Mouse (Mus musculus): ENCODE data around the gene Ptcd3. TPM values are rescaled to one million over a fixed set of nuclear protein-coding genes. Genes with fewer than 3 reads are reported as not detected.

Ptcd3 gene
- 139 and 151 TPM in 2 replicates for polyA plus RNA-seq (2014; fragmentation: Nextera tagmentation; extraction: Ambion mirVana)

DNA sequence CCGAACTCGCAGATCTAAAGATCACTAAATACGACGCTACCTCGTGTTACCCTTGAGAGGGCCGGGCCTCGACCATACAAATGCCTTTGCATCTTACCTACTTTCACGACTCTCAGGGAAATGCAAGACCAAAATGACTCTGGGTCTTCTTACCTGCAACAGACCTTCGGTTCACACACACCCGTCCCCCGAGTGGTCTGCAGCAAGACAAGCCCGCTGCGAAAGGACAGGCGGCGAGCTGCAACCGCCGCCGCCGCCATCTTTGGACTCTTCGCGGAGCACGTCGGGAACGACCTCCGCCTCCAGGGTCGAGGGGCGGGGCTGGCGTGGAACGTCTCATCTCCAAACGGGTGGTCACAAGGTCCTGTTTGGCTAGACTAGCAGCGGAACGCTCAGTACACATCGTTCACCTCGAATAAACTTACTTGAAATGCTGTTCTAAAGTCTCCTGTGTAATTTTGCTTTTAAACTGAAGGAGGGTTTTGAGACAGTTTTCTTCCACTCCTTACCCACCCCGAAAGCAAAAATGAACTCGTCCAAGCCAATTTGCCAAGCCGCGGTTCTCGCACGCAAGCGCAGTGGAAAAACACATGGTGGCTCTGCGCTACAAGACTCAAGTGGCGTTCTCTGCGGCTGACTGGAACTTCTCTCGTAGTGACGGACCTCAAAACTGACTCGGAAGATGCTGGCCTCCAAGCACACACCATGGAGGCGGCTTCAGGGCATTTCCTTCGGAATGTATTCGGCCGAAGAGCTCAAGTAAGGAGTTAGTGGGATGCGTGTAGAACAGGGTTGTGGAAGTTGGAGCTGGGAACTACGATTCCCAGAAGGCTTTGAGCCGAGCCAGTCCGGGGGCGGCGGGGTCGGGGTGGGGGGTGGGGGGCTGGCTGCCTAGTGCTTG is at the start of gene Ptcd3, which contains the start of gene Polr1a:
Ptcd3 (minus strand) TSS at position 270 of the 901 bp plus-strand sequence.
Polr1a (plus strand) TSS at position 573 of the 901 bp plus-strand sequence.
- Histone ChIP-seq H3K36me3 (replicated peaks; ENCODE audit: control insufficient read depth, insufficient read depth, low read depth, low read length) (peaks cover 4% of the 10 kb centered on the region; the same call in 1 of the 2 replicates), H3K4me2 (ENCODE audit: low read depth, low read length) (peak within 1 kb of the TSS; percentile 61)
- under 1% methylated on average over 58 of the region's 58 CpGs for WGBS

DNA sequence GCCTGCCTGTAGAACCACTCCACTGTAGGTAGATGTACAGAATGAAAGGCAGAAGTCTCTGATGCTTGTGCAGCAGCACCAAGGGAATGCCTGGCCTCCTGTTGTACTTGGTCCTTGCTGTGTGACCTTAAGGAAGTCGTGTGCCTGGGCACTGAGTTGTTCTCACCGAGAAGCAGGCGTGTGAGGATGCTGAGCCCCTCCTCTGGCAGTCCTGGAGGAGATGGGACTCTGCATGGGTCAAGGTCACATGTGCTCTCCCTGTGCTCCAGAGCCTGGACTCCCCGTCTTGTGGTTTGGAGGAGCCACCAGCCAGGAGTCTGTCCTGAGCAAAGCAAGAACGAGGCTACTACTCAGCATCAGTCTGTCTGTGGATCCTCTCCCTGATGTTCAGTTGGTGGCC is 42.6 kb upstream of the Ptcd3 start:
- H3K9me3 ChIP-seq (replicated peaks; ENCODE audit: control insufficient read depth, low read length) = no peaks in the 10 kb centered on the region
- ATAC-seq (replicated peaks; ENCODE audit: insufficient number of reproducible peaks, low FRiP score, low TSS enrichment, low read depth) (no peak), DNase-seq (ENCODE audit: low spot score) (no peak)
- H3K36me3 ChIP-seq (replicated peaks; ENCODE audit: control insufficient read depth, insufficient read depth, low read depth, low read length) = no peaks in the 10 kb centered on the region; the same call in 1 of the 2 replicates
- no peak overlapping the region for H3K4me3 ChIP-seq (ENCODE audit: low read depth, low read length)
- H3K27me3 ChIP-seq (ENCODE audit: control insufficient read depth, insufficient read depth, low read length) = no peaks in the 10 kb centered on the region
- H3K4me1 ChIP-seq (ENCODE audit: control insufficient read depth, insufficient read depth, low read length) = no peaks in the 10 kb centered on the region
- H3K27ac ChIP-seq (replicated peaks; ENCODE audit: low read depth, low read length) = no peak overlapping the region
- 89% methylated on average over 5 of the region's 5 CpGs for WGBS
- H3K9ac ChIP-seq (replicated peaks; ENCODE audit: low read length) = no peak overlapping the region
- no peak overlapping the region for H3K4me2 ChIP-seq (ENCODE audit: low read depth, low read length)

More for the DNA sequence above, at the start of gene Ptcd3, which contains the start of gene Polr1a:
- Histone ChIP-seq H3K4me3 (ENCODE audit: low read depth, low read length) (peak within 1 kb of the TSS; percentile 58), H3K9me3 (replicated peaks; ENCODE audit: control insufficient read depth, low read length) (no peaks in the 10 kb centered on the region), H3K27me3 (ENCODE audit: control insufficient read depth, insufficient read depth, low read length) (no peaks in the 10 kb centered on the region), H3K9ac (replicated peaks; ENCODE audit: low read length) (peak within 1 kb of the TSS; percentile 67), H3K27ac (replicated peaks; ENCODE audit: low read depth, low read length) (no peak within 1 kb of the TSS), H3K4me1 (ENCODE audit: control insufficient read depth, insufficient read depth, low read length) (no peaks in the 10 kb centered on the region)
- peak; percentile 89 for ATAC-seq (replicated peaks; ENCODE audit: insufficient number of reproducible peaks, low FRiP score, low TSS enrichment, low read depth)
- peak; percentile 94 for DNase-seq (ENCODE audit: low spot score)

DNA sequence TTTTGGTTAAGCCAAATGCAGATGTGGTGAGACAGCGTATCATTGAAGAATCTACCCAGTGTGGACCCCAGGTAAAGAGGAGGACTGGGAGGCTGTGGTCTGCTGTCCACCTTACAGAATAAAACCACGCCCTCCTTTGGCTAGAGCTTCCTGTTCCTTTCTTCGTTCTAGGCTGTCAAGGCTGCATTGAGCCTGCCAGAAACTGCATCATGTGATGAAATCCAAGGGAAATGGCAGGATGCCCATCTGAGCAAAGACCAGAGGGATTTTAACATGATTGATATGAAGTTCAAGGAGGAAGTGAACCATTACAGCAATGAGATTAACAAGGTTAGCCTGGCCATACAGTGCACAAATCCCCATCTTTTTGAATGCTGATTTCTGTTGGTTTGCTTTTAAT is 42.0 kb upstream of the Ptcd3 start:
- no peaks in the 10 kb centered on the region for H3K27me3 ChIP-seq (ENCODE audit: control insufficient read depth, insufficient read depth, low read length)
- no peaks in the 10 kb centered on the region for H3K9me3 ChIP-seq (replicated peaks; ENCODE audit: control insufficient read depth, low read length)
- no peak overlapping the region for H3K27ac ChIP-seq (replicated peaks; ENCODE audit: low read depth, low read length)
- no peak overlapping the region for H3K4me3 ChIP-seq (ENCODE audit: low read depth, low read length)
- no peak overlapping the region for H3K9ac ChIP-seq (replicated peaks; ENCODE audit: low read length)
- H3K36me3 ChIP-seq (replicated peaks; ENCODE audit: control insufficient read depth, insufficient read depth, low read depth, low read length) = no peaks in the 10 kb centered on the region; the same call in 1 of the 2 replicates
- no peak for DNase-seq (ENCODE audit: low spot score)
- H3K4me1 ChIP-seq (ENCODE audit: control insufficient read depth, insufficient read depth, low read length) = no peaks in the 10 kb centered on the region
- no peak for ATAC-seq (replicated peaks; ENCODE audit: insufficient number of reproducible peaks, low FRiP score, low TSS enrichment, low read depth)
- no peak overlapping the region for H3K4me2 ChIP-seq (ENCODE audit: low read depth, low read length)
- WGBS = 88% methylated on average over 3 of the region's 3 CpGs

DNA sequence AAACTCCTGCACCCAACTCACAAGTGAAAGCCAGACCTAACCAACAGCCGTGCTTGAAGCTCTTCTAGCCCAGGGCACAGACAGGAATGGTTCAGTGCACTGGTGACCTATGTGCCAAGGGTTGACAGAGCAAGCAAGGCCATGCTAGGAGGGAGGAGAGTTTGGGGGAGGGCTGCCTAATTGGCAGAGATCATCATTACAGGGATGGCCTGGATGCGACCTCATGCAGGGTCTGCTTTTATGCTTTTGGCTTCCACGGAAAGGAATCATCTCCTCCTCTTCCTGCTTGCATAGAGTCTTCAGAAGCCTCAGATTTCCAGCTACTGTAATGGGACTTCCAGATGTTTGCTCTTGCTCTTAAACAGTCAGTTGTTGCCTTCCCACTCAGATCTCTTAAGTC is 41.2 kb upstream of the Ptcd3 start:
- no peak overlapping the region for H3K4me2 ChIP-seq (ENCODE audit: low read depth, low read length)
- H3K9me3 ChIP-seq (replicated peaks; ENCODE audit: control insufficient read depth, low read length) = no peaks in the 10 kb centered on the region
- H3K27ac ChIP-seq (replicated peaks; ENCODE audit: low read depth, low read length) = no peak overlapping the region
- no peak overlapping the region for H3K9ac ChIP-seq (replicated peaks; ENCODE audit: low read length)
- no peak for ATAC-seq (replicated peaks; ENCODE audit: insufficient number of reproducible peaks, low FRiP score, low TSS enrichment, low read depth)
- H3K36me3 ChIP-seq (replicated peaks; ENCODE audit: control insufficient read depth, insufficient read depth, low read depth, low read length) = no peaks in the 10 kb centered on the region; the same call in 1 of the 2 replicates
- 80% methylated on average over 3 of the region's 3 CpGs for WGBS
- H3K4me3 ChIP-seq (ENCODE audit: low read depth, low read length) = no peak overlapping the region
- no peak for DNase-seq (ENCODE audit: low spot score)
- no peaks in the 10 kb centered on the region for H3K27me3 ChIP-seq (ENCODE audit: control insufficient read depth, insufficient read depth, low read length)
- H3K4me1 ChIP-seq (ENCODE audit: control insufficient read depth, insufficient read depth, low read length) = no peaks in the 10 kb centered on the region

DNA sequence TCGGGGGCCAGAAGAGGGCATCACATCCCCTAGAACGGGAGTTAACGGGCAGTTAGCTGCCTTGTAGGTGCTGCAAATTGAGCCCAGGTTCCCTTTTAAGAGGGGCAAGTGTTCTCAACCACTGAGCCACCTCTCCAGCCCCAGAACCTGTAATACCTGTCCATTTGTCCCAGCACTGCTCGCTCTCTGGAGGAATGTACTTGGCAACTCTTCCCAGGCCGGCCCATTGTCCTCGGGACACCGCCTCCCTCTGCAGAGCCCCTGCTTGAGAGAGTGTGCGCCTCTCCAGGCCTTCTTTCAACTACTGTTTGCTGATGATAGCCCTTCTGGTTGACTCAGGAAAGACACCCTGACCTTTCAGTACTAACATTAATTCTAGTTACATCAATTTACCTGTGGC is 37.6 kb upstream of the Ptcd3 start:
- Histone ChIP-seq H3K27ac (replicated peaks; ENCODE audit: low read depth, low read length) (no peak overlapping the region), H3K9me3 (replicated peaks; ENCODE audit: control insufficient read depth, low read length) (no peaks in the 10 kb centered on the region), H3K4me1 (ENCODE audit: control insufficient read depth, insufficient read depth, low read length) (no peaks in the 10 kb centered on the region), H3K36me3 (replicated peaks; ENCODE audit: control insufficient read depth, insufficient read depth, low read depth, low read length) (no peaks in the 10 kb centered on the region; the same call in 1 of the 2 replicates), H3K9ac (replicated peaks; ENCODE audit: low read length) (no peak overlapping the region), H3K4me3 (ENCODE audit: low read depth, low read length) (no peak overlapping the region), H3K27me3 (ENCODE audit: control insufficient read depth, insufficient read depth, low read length) (no peaks in the 10 kb centered on the region), H3K4me2 (ENCODE audit: low read depth, low read length) (no peak overlapping the region)
- WGBS = 93% methylated on average over 8 of the region's 8 CpGs
- ATAC-seq (replicated peaks; ENCODE audit: insufficient number of reproducible peaks, low FRiP score, low TSS enrichment, low read depth) = no peak
- no peak for DNase-seq (ENCODE audit: low spot score)

DNA sequence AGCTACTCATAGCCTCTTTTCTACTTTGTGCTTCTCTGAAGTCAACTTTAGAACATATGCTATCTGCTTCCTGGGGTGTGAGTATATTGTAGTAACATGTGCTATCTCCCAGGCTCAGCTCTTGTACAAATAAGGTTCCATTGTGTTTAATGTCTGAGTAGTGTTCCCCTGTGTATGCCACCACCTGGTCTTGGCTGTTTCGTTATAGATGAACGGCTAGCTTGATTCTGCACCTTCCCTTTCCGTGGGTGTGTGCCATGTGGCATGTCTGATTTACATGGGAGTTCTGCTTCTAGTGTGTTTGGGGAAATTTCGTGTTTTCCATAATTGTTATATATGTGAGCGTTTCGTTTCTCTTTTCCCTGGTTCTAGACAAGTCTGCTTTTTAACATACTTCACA is 36.6 kb upstream of the Ptcd3 start:
- Histone ChIP-seq H3K4me3 (ENCODE audit: low read depth, low read length) (no peak overlapping the region), H3K4me1 (ENCODE audit: control insufficient read depth, insufficient read depth, low read length) (no peaks in the 10 kb centered on the region), H3K36me3 (replicated peaks; ENCODE audit: control insufficient read depth, insufficient read depth, low read depth, low read length) (no peaks in the 10 kb centered on the region; the same call in 1 of the 2 replicates), H3K27ac (replicated peaks; ENCODE audit: low read depth, low read length) (no peak overlapping the region), H3K9ac (replicated peaks; ENCODE audit: low read length) (no peak overlapping the region), H3K27me3 (ENCODE audit: control insufficient read depth, insufficient read depth, low read length) (no peaks in the 10 kb centered on the region), H3K9me3 (replicated peaks; ENCODE audit: control insufficient read depth, low read length) (no peaks in the 10 kb centered on the region), H3K4me2 (ENCODE audit: low read depth, low read length) (no peak overlapping the region)
- DNase-seq (ENCODE audit: low spot score) = no peak
- no peak for ATAC-seq (replicated peaks; ENCODE audit: insufficient number of reproducible peaks, low FRiP score, low TSS enrichment, low read depth)
- WGBS = 90% methylated on average over 6 of the region's 6 CpGs

DNA sequence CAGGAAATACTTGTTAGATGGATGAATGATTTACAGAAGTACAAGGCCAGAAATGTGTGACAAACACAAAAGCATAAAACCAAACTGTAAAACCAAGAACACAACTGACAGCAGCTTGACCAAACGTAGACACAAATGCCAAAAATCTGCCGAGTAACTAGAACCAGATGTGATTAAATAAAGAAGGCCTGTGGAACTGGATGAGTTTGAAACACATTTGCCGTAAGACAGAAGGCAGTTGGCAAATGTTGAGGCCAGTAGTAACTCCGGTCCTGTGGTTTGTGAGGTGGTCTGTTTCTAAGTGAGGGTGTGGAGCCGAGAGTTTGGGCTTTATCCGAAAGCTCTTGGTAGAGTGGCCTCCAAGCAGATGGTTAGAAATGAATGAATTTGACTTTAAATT is 32.4 kb upstream of the Ptcd3 start:
- Histone ChIP-seq H3K4me3 (ENCODE audit: low read depth, low read length) (no peak overlapping the region), H3K36me3 (replicated peaks; ENCODE audit: control insufficient read depth, insufficient read depth, low read depth, low read length) (no peaks in the 10 kb centered on the region), H3K27me3 (ENCODE audit: control insufficient read depth, insufficient read depth, low read length) (no peaks in the 10 kb centered on the region), H3K9me3 (replicated peaks; ENCODE audit: control insufficient read depth, low read length) (no peaks in the 10 kb centered on the region), H3K27ac (replicated peaks; ENCODE audit: low read depth, low read length) (no peak overlapping the region), H3K4me1 (ENCODE audit: control insufficient read depth, insufficient read depth, low read length) (no peaks in the 10 kb centered on the region), H3K9ac (replicated peaks; ENCODE audit: low read length) (no peak overlapping the region), H3K4me2 (ENCODE audit: low read depth, low read length) (no peak overlapping the region)
- 45% methylated on average over 6 of the region's 6 CpGs for WGBS
- DNase-seq (ENCODE audit: low spot score) (peak; percentile 82), ATAC-seq (replicated peaks; ENCODE audit: insufficient number of reproducible peaks, low FRiP score, low TSS enrichment, low read depth) (no peak)

DNA sequence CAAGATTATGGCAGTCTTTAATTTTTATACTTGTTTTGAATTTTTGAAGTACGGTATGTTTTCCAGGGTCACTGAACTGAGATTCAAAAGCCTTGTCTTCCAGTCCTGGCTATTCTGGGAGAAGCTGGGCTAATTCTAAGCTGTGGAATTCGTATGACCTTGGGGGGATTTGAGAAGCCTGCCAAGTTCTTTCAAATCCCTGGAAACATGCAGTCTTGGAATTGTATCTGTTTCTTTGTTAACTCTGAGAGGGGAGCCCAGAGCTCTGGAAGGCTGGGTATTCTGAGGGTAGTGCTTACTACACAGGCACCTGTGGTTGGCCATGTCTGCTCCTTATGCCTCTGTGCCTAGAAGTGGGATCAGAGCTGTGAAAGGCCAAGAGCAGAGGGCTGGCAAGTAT is 27.2 kb upstream of the Ptcd3 start:
- 86% methylated on average over 2 of the region's 2 CpGs for WGBS
- no peaks in the 10 kb centered on the region for H3K9me3 ChIP-seq (replicated peaks; ENCODE audit: control insufficient read depth, low read length)
- H3K4me3 ChIP-seq (ENCODE audit: low read depth, low read length) = no peak overlapping the region
- no peak overlapping the region for H3K27ac ChIP-seq (replicated peaks; ENCODE audit: low read depth, low read length)
- no peak overlapping the region for H3K9ac ChIP-seq (replicated peaks; ENCODE audit: low read length)
- no peak overlapping the region for H3K4me2 ChIP-seq (ENCODE audit: low read depth, low read length)
- H3K36me3 ChIP-seq (replicated peaks; ENCODE audit: control insufficient read depth, insufficient read depth, low read depth, low read length) = peaks cover 2% of the 10 kb centered on the region; the same call in 1 of the 2 replicates
- H3K27me3 ChIP-seq (ENCODE audit: control insufficient read depth, insufficient read depth, low read length) = no peaks in the 10 kb centered on the region
- no peaks in the 10 kb centered on the region for H3K4me1 ChIP-seq (ENCODE audit: control insufficient read depth, insufficient read depth, low read length)
- ATAC-seq (replicated peaks; ENCODE audit: insufficient number of reproducible peaks, low FRiP score, low TSS enrichment, low read depth) (no peak), DNase-seq (ENCODE audit: low spot score) (no peak)
